Mouse (Mus musculus) left cerebral cortex, postnatal 14 days (tissue): Measurements from ENCODE around the gene Gm17364. TPM values are rescaled to one million over a fixed set of nuclear protein-coding genes. Genes with fewer than 3 reads are reported as not detected.

Experiments used
- DNase-seq, 2 experiments: peaks; one replicate each; pipeline ENCODE4 v3.0.0; 2021 to 2022; ENCODE audit warnings: low spot score in 2 of 2, mixed read lengths in 1 of 2
- intact Hi-C: fragments of 180-260 bp; cut with DNase I; formaldehyde crosslinking; loops from one replicate; pipeline ENCODE4 v1.15.1; 2025
- total RNA-seq, 2 experiments: library from RNA; stranded (reverse); gene quantifications; 2 replicates each; pipeline ENCODE4 v1.2.3; 2021

Gm17364 gene
- total RNA-seq, 2 experiments from 2014 or later = not detected

GRCm38 (mm10) chr13:41230256-41230655, 43.5 kb downstream of the Gm17364 start:
- intact Hi-C loops = loop anchor here (10.0 kb wide), 1 partner anchor 215 kb away; the partner anchor contains the start of gene Tmem14c

GRCm38 (mm10) chr13:41228060-41228459, 45.7 kb downstream of the Gm17364 start:
- intact Hi-C loops = no loop called here
- DNase-seq = no peak

More at GRCm38 (mm10) chr13:41230256-41230655, 43.5 kb downstream of the Gm17364 start:
- DNase-seq = no peak

- intact Hi-C loops = no loop called here
- no peak for DNase-seq
These were observed 47.3 kb downstream of the Gm17364 start for GRCm38 (mm10) chr13:41226513-41226912.

Other genes with a start within 250 kb of the Gm17364 start
- gene Mak, start 194.3 kb downstream of the Gm17364 start, total RNA-seq = 1 to 10 TPM; 1.4 to 2.0 TPM
- gene Gcm2, start 162.9 kb downstream of the Gm17364 start, total RNA-seq = not detected
- gene Sycp2l, start 159.7 kb downstream of the Gm17364 start, total RNA-seq = not detected
- gene Elovl2, start 53.6 kb downstream of the Gm17364 start, total RNA-seq = 10 to 100 TPM; 35.2 to 37.2 TPM
- gene Smim13, start 24.1 kb downstream of the Gm17364 start, total RNA-seq = 100 to 1,000 TPM; 180 to 182 TPM
- 10 to 100 TPM in 1 of 2 experiments, 1 to 10 TPM in 1; 9.6 to 13.2 TPM for gene Nedd9, start 213.4 kb upstream of the Gm17364 start, total RNA-seq